Mouse (Mus musculus) neural tube, embryonic 15.5 days (tissue): ENCODE results near the gene Steap2. TPM values are rescaled to one million over a fixed set of nuclear protein-coding genes. Genes with fewer than 3 reads are reported as not detected.

Experiments
- ATAC-seq: fragments of 200-750 bp; cut with Nextera tagmentation; 2 replicates; pipeline ENCODE4 v1.8.0; 2017; ENCODE audit warnings: mild to moderate bottlenecking, moderate TSS enrichment, moderate library complexity; ENCODE audit not compliant: low FRiP score
- H3K27ac ChIP-seq: fragments of 300-500 bp; sonication (generic); replicated peaks from 2 replicates; pipeline ENCODE4 v1.5.1; 2015; ENCODE audit warnings: mild to moderate bottlenecking, inconsistent platforms
- H3K27me3 ChIP-seq: fragments of 300-500 bp; sonication (generic); replicated peaks from 2 replicates; pipeline ENCODE4 v1.6.1; 2015; ENCODE audit warnings: inconsistent platforms
- H3K36me3 ChIP-seq: fragments of 300-500 bp; sonication (generic); 2 replicates; pipeline ENCODE4 v1.6.1; 2015; ENCODE audit warnings: inconsistent platforms
- H3K4me1 ChIP-seq: fragments of 300-500 bp; sonication (generic); 2 replicates; pipeline ENCODE4 v1.6.1; 2015; ENCODE audit warnings: inconsistent platforms
- H3K4me2 ChIP-seq: fragments of 300-500 bp; sonication (generic); 2 replicates; pipeline ENCODE4 v1.6.1; 2015; ENCODE audit warnings: inconsistent platforms, mild to moderate bottlenecking, moderate library complexity
- H3K4me3 ChIP-seq: fragments of 300-500 bp; sonication (generic); replicated peaks from 2 replicates; pipeline ENCODE4 v1.5.1; 2015; ENCODE audit warnings: mild to moderate bottlenecking, inconsistent platforms
- H3K9ac ChIP-seq: fragments of 300-500 bp; sonication (generic); replicated peaks from 2 replicates; pipeline ENCODE4 v1.6.1; 2015; ENCODE audit warnings: mild to moderate bottlenecking, inconsistent platforms
- H3K9me3 ChIP-seq: fragments of 300-500 bp; sonication (generic); replicated peaks from 2 replicates; pipeline ENCODE4 v1.6.1; 2016; ENCODE audit warnings: inconsistent platforms
- WGBS: fragments of 180-500 bp; shearing (Covaris S2); methylation state at CpG from one replicate; pipeline ENCODE4 v1.1.7; 2015; ENCODE audit warnings: mixed read lengths; 5-methylcytosine and 5-hydroxymethylcytosine counted together
- polyA plus RNA-seq: library from polyadenylated mRNA; unstranded; fragments of >200 nt; fragmentation: Nextera tagmentation; extraction: Ambion mirVana; gene quantifications from 2 replicates; pipeline ENCODE4 v1.2.1, GENCODE M21; 2015

Steap2 gene
- polyA plus RNA-seq, 1 experiment from 2014 or later = 6.9 TPM

GRCm38 (mm10) chr5:5663655-5664370 is 30.6 kb downstream of the Steap2 start, which contains the start of gene Cfap69:
Cfap69 (minus strand) TSS chr5:5664239.
- H3K4me3 ChIP-seq = peak within 1 kb of the TSS; percentile 78
- under 1% methylated on average over 47 of the region's 48 CpGs for WGBS
- peak within 1 kb of the TSS; percentile 79 for H3K27ac ChIP-seq
- H3K4me1 ChIP-seq = peaks cover 18% of the 10 kb centered on the region
- no peaks in the 10 kb centered on the region for H3K27me3 ChIP-seq
- peak; percentile 99 for ATAC-seq
- peak within 1 kb of the TSS; percentile 64 for H3K9ac ChIP-seq
- H3K4me2 ChIP-seq = peak within 1 kb of the TSS; percentile 85
- no peaks in the 10 kb centered on the region for H3K36me3 ChIP-seq
- no peaks in the 10 kb centered on the region for H3K9me3 ChIP-seq

GRCm38 (mm10) chr5:5663057-5663456 is 31.3 kb downstream of the Steap2 start:
- Histone ChIP-seq H3K36me3 (no peaks in the 10 kb centered on the region), H3K4me3 (peak overlapping the region; percentile 78), H3K27ac (no peak overlapping the region), H3K9me3 (no peaks in the 10 kb centered on the region), H3K27me3 (no peaks in the 10 kb centered on the region), H3K4me1 (peaks cover 18% of the 10 kb centered on the region), H3K4me2 (peak overlapping the region; percentile 85), H3K9ac (peak overlapping the region; percentile 64)
- ATAC-seq = 0 out of 2 replicates have a peak, but pooled peaks have one; percentile 0
- WGBS = 41% methylated on average over 6 of the region's 6 CpGs

- WGBS = 55% methylated on average over 2 of the region's 2 CpGs
Measured at GRCm38 (mm10) chr5:5658680-5659079, 35.7 kb downstream of the Steap2 start.

GRCm38 (mm10) chr5:5657932-5658331 is 36.4 kb downstream of the Steap2 start:
- no peak for ATAC-seq
- Histone ChIP-seq H3K9me3 (no peaks in the 10 kb centered on the region), H3K9ac (no peak overlapping the region), H3K4me2 (no peak overlapping the region), H3K36me3 (no peaks in the 10 kb centered on the region; the same call in 1 of the 2 replicates), H3K4me1 (peaks cover 2% of the 10 kb centered on the region), H3K4me3 (no peak overlapping the region), H3K27me3 (no peaks in the 10 kb centered on the region), H3K27ac (no peak overlapping the region)
- WGBS = 89% methylated on average over 2 of the region's 2 CpGs

More at GRCm38 (mm10) chr5:5658680-5659079, 35.7 kb downstream of the Steap2 start:
- no peak for ATAC-seq
- H3K27me3 ChIP-seq = no peaks in the 10 kb centered on the region
- H3K9me3 ChIP-seq = no peaks in the 10 kb centered on the region
- H3K4me3 ChIP-seq = no peak overlapping the region
- no peak overlapping the region for H3K27ac ChIP-seq
- no peak overlapping the region for H3K4me2 ChIP-seq
- no peak overlapping the region for H3K9ac ChIP-seq
- H3K4me1 ChIP-seq = peaks cover 7% of the 10 kb centered on the region
- H3K36me3 ChIP-seq = no peaks in the 10 kb centered on the region; the same call in 1 of the 2 replicates

GRCm38 (mm10) chr5:5648817-5649569 is 45.4 kb downstream of the Steap2 start:
- no peak overlapping the region for H3K9ac ChIP-seq
- ATAC-seq = no peak
- no peak overlapping the region for H3K4me2 ChIP-seq
- no peaks in the 10 kb centered on the region for H3K36me3 ChIP-seq
- no peaks in the 10 kb centered on the region for H3K27me3 ChIP-seq
- 78% methylated on average over 6 of the region's 6 CpGs for WGBS
- no peak overlapping the region for H3K4me3 ChIP-seq
- no peaks in the 10 kb centered on the region for H3K4me1 ChIP-seq
- no peaks in the 10 kb centered on the region for H3K9me3 ChIP-seq
- no peak overlapping the region for H3K27ac ChIP-seq

GRCm38 (mm10) chr5:5646173-5646572 is 48.2 kb downstream of the Steap2 start:
- no peak overlapping the region for H3K4me3 ChIP-seq
- ATAC-seq = peak; percentile 59; the same call in 1 of the 2 replicates
- no peak overlapping the region for H3K27ac ChIP-seq
- 10% methylated on average over 1 of the region's 1 CpGs for WGBS
- no peaks in the 10 kb centered on the region for H3K27me3 ChIP-seq
- H3K4me1 ChIP-seq = no peaks in the 10 kb centered on the region
- H3K36me3 ChIP-seq = no peaks in the 10 kb centered on the region
- no peaks in the 10 kb centered on the region for H3K9me3 ChIP-seq
- H3K4me2 ChIP-seq = no peak overlapping the region
- H3K9ac ChIP-seq = no peak overlapping the region

- Histone ChIP-seq H3K9me3 (no peaks in the 10 kb centered on the region), H3K27me3 (no peaks in the 10 kb centered on the region), H3K36me3 (no peaks in the 10 kb centered on the region), H3K4me2 (no peak overlapping the region), H3K27ac (no peak overlapping the region), H3K9ac (no peak overlapping the region), H3K4me1 (no peaks in the 10 kb centered on the region), H3K4me3 (no peak overlapping the region)
- 64% methylated on average over 2 of the region's 2 CpGs for WGBS
- no peak for ATAC-seq
Measured at GRCm38 (mm10) chr5:5638496-5638895, 55.9 kb downstream of the Steap2 start.

- ATAC-seq = no peak
- H3K27me3 ChIP-seq = no peaks in the 10 kb centered on the region
- H3K9ac ChIP-seq = no peak overlapping the region
- no peak overlapping the region for H3K4me3 ChIP-seq
- no peaks in the 10 kb centered on the region for H3K4me1 ChIP-seq
- WGBS = 89% methylated on average over 3 of the region's 3 CpGs
- H3K9me3 ChIP-seq = no peaks in the 10 kb centered on the region
- H3K27ac ChIP-seq = no peak overlapping the region
- H3K4me2 ChIP-seq = no peak overlapping the region
- H3K36me3 ChIP-seq = no peaks in the 10 kb centered on the region
Measured at GRCm38 (mm10) chr5:5625491-5625890, 68.9 kb downstream of the Steap2 start.

- no peaks in the 10 kb centered on the region for H3K4me1 ChIP-seq
- no peaks in the 10 kb centered on the region for H3K36me3 ChIP-seq
- H3K27ac ChIP-seq = no peak overlapping the region
- H3K4me3 ChIP-seq = no peak overlapping the region
- ATAC-seq = no peak
- H3K27me3 ChIP-seq = no peaks in the 10 kb centered on the region
- no peak overlapping the region for H3K9ac ChIP-seq
- WGBS = 70% methylated on average over 4 of the region's 4 CpGs
- no peak overlapping the region for H3K4me2 ChIP-seq
- no peaks in the 10 kb centered on the region for H3K9me3 ChIP-seq
Measured at GRCm38 (mm10) chr5:5618329-5618728, 76.0 kb downstream of the Steap2 start.

Other genes starting within 250 kb of the Steap2 start
- gene 1700015F17Rik, start 215.4 kb downstream of the Steap2 start, polyA plus RNA-seq = not detected in 2 replicates
- 15.8 and 16.6 TPM in 2 replicates for gene Cldn12, start 179.6 kb downstream of the Steap2 start, polyA plus RNA-seq
- 12.8 and 17.9 TPM in 2 replicates for gene Gtpbp10, start 135.0 kb downstream of the Steap2 start, polyA plus RNA-seq
- 11.4 and 15.0 TPM in 2 replicates for gene Gm8773, start 120.8 kb downstream of the Steap2 start, polyA plus RNA-seq
- gene Cfap69, start 30.3 kb downstream of the Steap2 start, polyA plus RNA-seq = 8.3 and 8.6 TPM in 2 replicates
- gene Steap1, start 54.7 kb upstream of the Steap2 start, polyA plus RNA-seq = 1.5 and 1.6 TPM in 2 replicates